16 mouse cellular contexts compared by ENCODE assay signal in genomic region chr15:102271441-102271840, GRCm38 (mm10). TPM values are rescaled to one million over a fixed set of nuclear protein-coding genes. Genes with fewer than 3 reads are reported as not detected.
A peak's percentile ranks its signal among the peaks of the same experiment; 100 is the strongest.
DNase-seq lines count a peak whose midpoint lies in the region; ATAC-seq lines count a peak whose summit lies in the region.
"Had no signal": no experiment of that assay in that cellular context is flagged by ENCODE, and none has a peak within 500 bp of the region (broad histone marks: within the 10 kb centered on the region; RNA-seq: fewer than 3 reads in every experiment).

No protein-coding gene starts in this region.

- no peak overlapping the region for H3K9ac ChIP-seq in intestine, embryonic 14.5 days (ENCODE audit: low read length)
- H3K9ac ChIP-seq in intestine, embryonic 16.5 days (ENCODE audit: low read depth, low read length), result no peak overlapping the region
- H3K9ac ChIP-seq in midbrain, embryonic 12.5 days (replicated peaks), result no peak overlapping the region
- H3K9ac ChIP-seq in midbrain, embryonic 13.5 days (replicated peaks), result no peak overlapping the region
- peak overlapping the region; percentile 57; the same call in 1 of the 2 replicates for H3K9ac ChIP-seq in embryonic facial prominence, embryonic 14.5 days (ENCODE audit: low read depth, low read length)
- no peak overlapping the region; the same call in 1 of the 2 replicates for H3K9ac ChIP-seq in stomach, embryonic 16.5 days (ENCODE audit: low read length)
- H3K9ac ChIP-seq: liver, embryonic 12.5 days had no signal

- no peaks in the 10 kb centered on the region for H3K36me3 ChIP-seq in intestine, embryonic 14.5 days (ENCODE audit: control insufficient read depth, insufficient read depth, low read length)
- H3K36me3 ChIP-seq in intestine, embryonic 16.5 days (ENCODE audit: control insufficient read depth, insufficient read depth, low read length), result no peaks in the 10 kb centered on the region
- H3K36me3 ChIP-seq in midbrain, embryonic 12.5 days, result no peaks in the 10 kb centered on the region
- H3K36me3 ChIP-seq in midbrain, embryonic 13.5 days, result no peaks in the 10 kb centered on the region
- no peaks in the 10 kb centered on the region for H3K36me3 ChIP-seq in embryonic facial prominence, embryonic 14.5 days (ENCODE audit: control insufficient read depth, insufficient read depth, low read length)
- H3K36me3 ChIP-seq in stomach, embryonic 16.5 days (ENCODE audit: control insufficient read depth, insufficient read depth, low read length), result no peaks in the 10 kb centered on the region
- H3K36me3 ChIP-seq: hindbrain, embryonic 10.5 days; intestine, embryonic 15.5 days; liver, embryonic 12.5 days had no signal

- no peak for DNase-seq in intestine, embryonic 14.5 days (ENCODE audit: low spot score)
- DNase-seq in embryonic facial prominence, embryonic 14.5 days (ENCODE audit: low spot score), result peak; percentile 12
- no peak for DNase-seq in Muller cell, postnatal 12 days (ENCODE audit: inconsistent ontology term)
- DNase-seq in layer of hippocampus, adult 18-20 months (ENCODE audit: low spot score in 2 of 2), result no peak
- DNase-seq: adrenal gland, postnatal 36 days; cerebellum, postnatal 36 days; thymus, postnatal 14 days had no signal

- H3K4me2 ChIP-seq in intestine, embryonic 14.5 days (ENCODE audit: low read length), result 0 out of 2 replicates have a peak overlapping the region, but pooled peaks have one; percentile 35
- no peak overlapping the region for H3K4me2 ChIP-seq in intestine, embryonic 16.5 days (ENCODE audit: low read depth, low read length)
- H3K4me2 ChIP-seq in midbrain, embryonic 12.5 days (replicated peaks), result 0 out of 2 replicates have a peak overlapping the region, but pooled peaks have one; percentile 42
- H3K4me2 ChIP-seq in midbrain, embryonic 13.5 days (replicated peaks), result no peak overlapping the region
- H3K4me2 ChIP-seq in embryonic facial prominence, embryonic 14.5 days (ENCODE audit: low read depth, low read length), result peak overlapping the region; percentile 65
- peak overlapping the region; percentile 48; the same call in 1 of the 2 replicates for H3K4me2 ChIP-seq in stomach, embryonic 16.5 days (ENCODE audit: low read depth, low read length)

- no peak for ATAC-seq in intestine, embryonic 14.5 days (replicated peaks; ENCODE audit: low FRiP score, low TSS enrichment, low read depth)
- ATAC-seq in intestine, embryonic 16.5 days, result no peak
- ATAC-seq in midbrain, embryonic 12.5 days (ENCODE audit: low FRiP score, low read depth), result no peak
- no peak for ATAC-seq in midbrain, embryonic 13.5 days
- ATAC-seq in embryonic facial prominence, embryonic 14.5 days (ENCODE audit: low read depth), result no peak
- ATAC-seq in stomach, embryonic 16.5 days (ENCODE audit: insufficient read depth, low FRiP score), result no peak
- ATAC-seq: intestine, embryonic 15.5 days; liver, embryonic 12.5 days had no signal

- H3K4me1 ChIP-seq in intestine, embryonic 14.5 days (replicated peaks; ENCODE audit: control insufficient read depth, insufficient read depth, low read length), result peaks cover 4% of the 10 kb centered on the region; the same call in 1 of the 2 replicates
- H3K4me1 ChIP-seq in intestine, embryonic 16.5 days (ENCODE audit: control insufficient read depth, insufficient read depth, low read length), result peaks cover 5% of the 10 kb centered on the region; the same call in 1 of the 2 replicates
- peaks cover 9% of the 10 kb centered on the region for H3K4me1 ChIP-seq in midbrain, embryonic 12.5 days
- peaks cover 9% of the 10 kb centered on the region for H3K4me1 ChIP-seq in midbrain, embryonic 13.5 days (replicated peaks)
- H3K4me1 ChIP-seq in embryonic facial prominence, embryonic 14.5 days (ENCODE audit: control insufficient read depth, insufficient read depth, low read length), result peaks cover 20% of the 10 kb centered on the region; the same call in 1 of the 2 replicates
- H3K4me1 ChIP-seq in stomach, embryonic 16.5 days (ENCODE audit: control insufficient read depth, insufficient read depth, low read length), result peaks cover 15% of the 10 kb centered on the region

- H3K9me3 ChIP-seq in intestine, embryonic 14.5 days (ENCODE audit: control insufficient read depth, low read length), result no peaks in the 10 kb centered on the region
- no peaks in the 10 kb centered on the region for H3K9me3 ChIP-seq in intestine, embryonic 16.5 days (ENCODE audit: control insufficient read depth, low read length)
- no peaks in the 10 kb centered on the region for H3K9me3 ChIP-seq in midbrain, embryonic 12.5 days
- H3K9me3 ChIP-seq in midbrain, embryonic 13.5 days, result no peaks in the 10 kb centered on the region
- H3K9me3 ChIP-seq in embryonic facial prominence, embryonic 14.5 days (ENCODE audit: control insufficient read depth, low read length), result no peaks in the 10 kb centered on the region
- no peaks in the 10 kb centered on the region for H3K9me3 ChIP-seq in stomach, embryonic 16.5 days (replicated peaks; ENCODE audit: control insufficient read depth, low read length)
- H3K9me3 ChIP-seq: hindbrain, embryonic 10.5 days; intestine, embryonic 15.5 days; liver, embryonic 12.5 days; megakaryocyte, embryonic 14.5 days had no signal

- no peak overlapping the region for H3K27ac ChIP-seq in intestine, embryonic 14.5 days (ENCODE audit: low read depth)
- no peak overlapping the region for H3K27ac ChIP-seq in intestine, embryonic 16.5 days (ENCODE audit: low read length)
- no peak overlapping the region for H3K27ac ChIP-seq in midbrain, embryonic 12.5 days (replicated peaks)
- H3K27ac ChIP-seq in midbrain, embryonic 13.5 days, result no peak overlapping the region
- H3K27ac ChIP-seq in embryonic facial prominence, embryonic 14.5 days (replicated peaks; ENCODE audit: low read depth, low read length), result no peak overlapping the region
- H3K27ac ChIP-seq in stomach, embryonic 16.5 days (ENCODE audit: low read length), result no peak overlapping the region
- H3K27ac ChIP-seq: intestine, embryonic 15.5 days; liver, embryonic 12.5 days had no signal

- no peaks in the 10 kb centered on the region for H3K27me3 ChIP-seq in intestine, embryonic 14.5 days (replicated peaks; ENCODE audit: control insufficient read depth, insufficient read depth, low read length)
- peaks cover 5% of the 10 kb centered on the region; the same call in 1 of the 2 replicates for H3K27me3 ChIP-seq in intestine, embryonic 16.5 days (replicated peaks; ENCODE audit: control insufficient read depth, insufficient read depth, low read length)
- H3K27me3 ChIP-seq in midbrain, embryonic 12.5 days, result peaks cover 30% of the 10 kb centered on the region
- H3K27me3 ChIP-seq in midbrain, embryonic 13.5 days, result peaks cover 23% of the 10 kb centered on the region
- H3K27me3 ChIP-seq in embryonic facial prominence, embryonic 14.5 days (replicated peaks; ENCODE audit: control insufficient read depth, insufficient read depth, low read length), result no peaks in the 10 kb centered on the region
- H3K27me3 ChIP-seq in stomach, embryonic 16.5 days (ENCODE audit: control insufficient read depth, insufficient read depth, low read length), result no peaks in the 10 kb centered on the region

- no peak overlapping the region for H3K4me3 ChIP-seq in intestine, embryonic 14.5 days (ENCODE audit: low read depth, low read length)
- H3K4me3 ChIP-seq in intestine, embryonic 16.5 days (ENCODE audit: low read length), result no peak overlapping the region
- no peak overlapping the region for H3K4me3 ChIP-seq in midbrain, embryonic 12.5 days
- no peak overlapping the region for H3K4me3 ChIP-seq in midbrain, embryonic 13.5 days (replicated peaks)
- peak overlapping the region; percentile 35; the same call in 1 of the 2 replicates for H3K4me3 ChIP-seq in embryonic facial prominence, embryonic 14.5 days (ENCODE audit: low read depth, low read length)
- H3K4me3 ChIP-seq in stomach, embryonic 16.5 days (replicated peaks; ENCODE audit: low read length), result no peak overlapping the region
- H3K4me3 ChIP-seq: intestine, embryonic 15.5 days; megakaryocyte, embryonic 14.5 days had no signal

- 35% methylated on average over 3 of the region's 3 CpGs for WGBS in intestine, embryonic 14.5 days
- 41% methylated on average over 3 of the region's 3 CpGs for WGBS in intestine, embryonic 16.5 days
- WGBS in midbrain, embryonic 12.5 days, result 17% methylated on average over 3 of the region's 3 CpGs
- WGBS in midbrain, embryonic 13.5 days, result 20% methylated on average over 3 of the region's 3 CpGs
- WGBS in embryonic facial prominence, embryonic 14.5 days, result 20% methylated on average over 3 of the region's 3 CpGs
- WGBS in stomach, embryonic 16.5 days, result 23% methylated on average over 3 of the region's 3 CpGs

RNA-seq across cellular contexts. Expression of gene Gm9918, which starts 1.1 kb away (rescaled TPM):
- 0.11 and 0.19 TPM in 2 replicates for polyA plus RNA-seq in intestine, embryonic 14.5 days (2014; fragmentation: Nextera tagmentation; extraction: Ambion mirVana)
- polyA plus RNA-seq in intestine, embryonic 16.5 days (2015; fragmentation: Nextera tagmentation; extraction: Ambion mirVana), result 0.13 TPM in 1 of 2 replicates, not detected in the other
- 0.26 and 0.28 TPM in 2 replicates for polyA plus RNA-seq in midbrain, embryonic 12.5 days (2016; fragmentation: Nextera tagmentation; extraction: Ambion mirVana)
- 0.07 and 0.12 TPM in 2 replicates for polyA plus RNA-seq in midbrain, embryonic 13.5 days (2015; fragmentation: Nextera tagmentation; extraction: Ambion mirVana)
- polyA plus RNA-seq in embryonic facial prominence, embryonic 14.5 days (2014; fragmentation: Nextera tagmentation; extraction: Ambion mirVana), result 0.71 and 1.1 TPM in 2 replicates
- polyA plus RNA-seq in stomach, embryonic 16.5 days (2015; fragmentation: Nextera tagmentation; extraction: Ambion mirVana), result 0.16 and 0.28 TPM in 2 replicates
- total RNA-seq in layer of hippocampus, adult 18-20 months (2021), result not detected
- total RNA-seq: adrenal gland, postnatal 36 days; granulocyte monocyte progenitor cell, adult 5-6 weeks had no signal
- polyA plus RNA-seq: liver, embryonic 12.5 days had no signal

RNA-seq across cellular contexts. Expression of gene Mfsd5, which starts 7.8 kb away (rescaled TPM):
- polyA plus RNA-seq in intestine, embryonic 14.5 days (2014; fragmentation: Nextera tagmentation; extraction: Ambion mirVana), result 65.3 and 67.1 TPM in 2 replicates
- 74.2 and 77.6 TPM in 2 replicates for polyA plus RNA-seq in intestine, embryonic 16.5 days (2015; fragmentation: Nextera tagmentation; extraction: Ambion mirVana)
- 51.9 and 57.7 TPM in 2 replicates for polyA plus RNA-seq in midbrain, embryonic 12.5 days (2016; fragmentation: Nextera tagmentation; extraction: Ambion mirVana)
- polyA plus RNA-seq in midbrain, embryonic 13.5 days (2015; fragmentation: Nextera tagmentation; extraction: Ambion mirVana), result 50.8 and 53.4 TPM in 2 replicates
- 64.6 and 67.2 TPM in 2 replicates for polyA plus RNA-seq in embryonic facial prominence, embryonic 14.5 days (2014; fragmentation: Nextera tagmentation; extraction: Ambion mirVana)
- polyA plus RNA-seq in stomach, embryonic 16.5 days (2015; fragmentation: Nextera tagmentation; extraction: Ambion mirVana), result 71.5 and 83.5 TPM in 2 replicates
- total RNA-seq in layer of hippocampus, adult 18-20 months (2021), result 10 to 100 TPM; 34.6 to 38.9 TPM

RNA-seq across cellular contexts. Expression of gene Rarg, which starts 14.1 kb away (rescaled TPM):
- 16.4 and 17.1 TPM in 2 replicates for polyA plus RNA-seq in intestine, embryonic 14.5 days (2014; fragmentation: Nextera tagmentation; extraction: Ambion mirVana)
- 13.6 and 14.7 TPM in 2 replicates for polyA plus RNA-seq in intestine, embryonic 16.5 days (2015; fragmentation: Nextera tagmentation; extraction: Ambion mirVana)
- 13.6 and 19.2 TPM in 2 replicates for polyA plus RNA-seq in midbrain, embryonic 12.5 days (2016; fragmentation: Nextera tagmentation; extraction: Ambion mirVana)
- polyA plus RNA-seq in midbrain, embryonic 13.5 days (2015; fragmentation: Nextera tagmentation; extraction: Ambion mirVana), result 2.7 and 3.4 TPM in 2 replicates
- 73.8 and 75.3 TPM in 2 replicates for polyA plus RNA-seq in embryonic facial prominence, embryonic 14.5 days (2014; fragmentation: Nextera tagmentation; extraction: Ambion mirVana)
- polyA plus RNA-seq in stomach, embryonic 16.5 days (2015; fragmentation: Nextera tagmentation; extraction: Ambion mirVana), result 41.2 and 48.6 TPM in 2 replicates
- total RNA-seq in layer of hippocampus, adult 18-20 months (2021), result 10 to 100 TPM; 11.3 to 13.7 TPM

RNA-seq across cellular contexts. Expression of gene Espl1, which starts 24.6 kb away (rescaled TPM):
- polyA plus RNA-seq in intestine, embryonic 14.5 days (2014; fragmentation: Nextera tagmentation; extraction: Ambion mirVana), result 28.0 and 33.0 TPM in 2 replicates
- 18.0 and 21.1 TPM in 2 replicates for polyA plus RNA-seq in intestine, embryonic 16.5 days (2015; fragmentation: Nextera tagmentation; extraction: Ambion mirVana)
- 33.6 and 38.4 TPM in 2 replicates for polyA plus RNA-seq in midbrain, embryonic 12.5 days (2016; fragmentation: Nextera tagmentation; extraction: Ambion mirVana)
- 11.0 and 13.3 TPM in 2 replicates for polyA plus RNA-seq in midbrain, embryonic 13.5 days (2015; fragmentation: Nextera tagmentation; extraction: Ambion mirVana)
- polyA plus RNA-seq in embryonic facial prominence, embryonic 14.5 days (2014; fragmentation: Nextera tagmentation; extraction: Ambion mirVana), result 22.4 and 24.0 TPM in 2 replicates
- polyA plus RNA-seq in stomach, embryonic 16.5 days (2015; fragmentation: Nextera tagmentation; extraction: Ambion mirVana), result 17.9 and 21.9 TPM in 2 replicates
- total RNA-seq in layer of hippocampus, adult 18-20 months (2021), result 1 to 10 TPM in 1 of 2 experiments, under 1 TPM in 1; 0.64 to 1.4 TPM

RNA-seq across cellular contexts. Expression of gene Itgb7, which starts 39.7 kb away (rescaled TPM):
- polyA plus RNA-seq in intestine, embryonic 14.5 days (2014; fragmentation: Nextera tagmentation; extraction: Ambion mirVana), result 13.3 and 13.5 TPM in 2 replicates
- polyA plus RNA-seq in intestine, embryonic 16.5 days (2015; fragmentation: Nextera tagmentation; extraction: Ambion mirVana), result 9.5 and 10.3 TPM in 2 replicates
- polyA plus RNA-seq in midbrain, embryonic 12.5 days (2016; fragmentation: Nextera tagmentation; extraction: Ambion mirVana), result 0.84 and 1.6 TPM in 2 replicates
- polyA plus RNA-seq in midbrain, embryonic 13.5 days (2015; fragmentation: Nextera tagmentation; extraction: Ambion mirVana), result 0.71 and 0.82 TPM in 2 replicates
- 2.1 and 4.1 TPM in 2 replicates for polyA plus RNA-seq in embryonic facial prominence, embryonic 14.5 days (2014; fragmentation: Nextera tagmentation; extraction: Ambion mirVana)
- polyA plus RNA-seq in stomach, embryonic 16.5 days (2015; fragmentation: Nextera tagmentation; extraction: Ambion mirVana), result 5.6 and 6.3 TPM in 2 replicates
- total RNA-seq in layer of hippocampus, adult 18-20 months (2021), result 1 to 10 TPM in 1 of 2 experiments, under 1 TPM in 1; 0.76 to 1.9 TPM

Comparison
In these comparisons a context has a peak if more than half of its experiments do, and no peak if none do; other contexts are left out.
1. H3K4me2 ChIP-seq: peak in intestine, embryonic 14.5 days (single experiment), midbrain, embryonic 12.5 days (single experiment), embryonic facial prominence, embryonic 14.5 days (single experiment) and stomach, embryonic 16.5 days (single experiment); none in intestine, embryonic 16.5 days (single experiment) and midbrain, embryonic 13.5 days (single experiment).